Mouse (Mus musculus) MEL (cell line): ENCODE results near the gene Ctdspl. TPM values are rescaled to one million over a fixed set of nuclear protein-coding genes. Genes with fewer than 3 reads are reported as not detected.

Experiments
- DNase-seq: peaks from one replicate; pipeline ENCODE4 v3.0.0; 2011; ENCODE audit warnings: low read depth, low spot score
- H3K27ac ChIP-seq: 2 replicates; pipeline ENCODE4 v1.5.1; 2012; ENCODE audit warnings: low read depth, mild to moderate bottlenecking, control low read depth, low read length, moderate library complexity; ENCODE audit not compliant: control insufficient read depth
- H3K27me3 ChIP-seq, 2 experiments: fragments of 150-350 bp in 1 of 2; sonication (generic) in 1 of 2; 2 replicates each; pipeline ENCODE4 v1.6.1; 2012; ENCODE audit warnings: low read length in 2 of 2, mild to moderate bottlenecking in 2 of 2, improper control_type of control experiment in 1 of 2, moderate library complexity in 1 of 2; ENCODE audit not compliant: insufficient read depth in 2 of 2, control insufficient read depth in 1 of 2
- H3K36me3 ChIP-seq, 2 experiments: 2 replicates each; pipeline ENCODE4 v1.6.1; 2012 to 2014; ENCODE audit warnings: low read length in 2 of 2, improper control_type of control experiment in 1 of 2, inconsistent platforms in 1 of 2, mild to moderate bottlenecking in 1 of 2; ENCODE audit not compliant: insufficient read depth in 2 of 2, control insufficient read depth in 1 of 2
- H3K4me1 ChIP-seq, 2 experiments: fragments of 150-350 bp in 1 of 2; sonication (generic) in 1 of 2; 2 replicates each; pipeline ENCODE4 v1.6.1; 2012; ENCODE audit warnings: low read length in 2 of 2, improper control_type of control experiment in 1 of 2, mild to moderate bottlenecking in 1 of 2; ENCODE audit not compliant: insufficient read depth in 2 of 2, control insufficient read depth in 1 of 2
- H3K4me3 ChIP-seq, 2 experiments: fragments of 150-350 bp in 1 of 2; sonication (generic) in 1 of 2; 2 replicates each; pipeline ENCODE4 v1.5.1; 2012; ENCODE audit warnings: low read depth in 2 of 2, low read length in 2 of 2, mild to moderate bottlenecking in 2 of 2, moderate library complexity in 2 of 2, control low read depth in 1 of 2, improper control_type of control experiment in 1 of 2; ENCODE audit not compliant: control insufficient read depth in 1 of 2, insufficient read depth in 1 of 2
- H3K79me2 ChIP-seq: 2 replicates; pipeline ENCODE4 v1.6.1; 2012; ENCODE audit warnings: mild to moderate bottlenecking, low read length, moderate library complexity; ENCODE audit not compliant: control insufficient read depth, poor library complexity, insufficient read depth
- H3K9ac ChIP-seq: 2 replicates; pipeline ENCODE4 v1.6.1; 2012; ENCODE audit warnings: low read depth, mild to moderate bottlenecking, control low read depth, low read length, moderate library complexity; ENCODE audit not compliant: control insufficient read depth, poor library complexity, severe bottlenecking
- H3K9me3 ChIP-seq: fragments of 150-350 bp; sonication (generic); replicated peaks from 2 replicates; pipeline ENCODE4 v1.6.1; 2012; ENCODE audit warnings: mild to moderate bottlenecking, low read length, improper control_type of control experiment, moderate library complexity; ENCODE audit not compliant: insufficient read depth
- BHLHE40 ChIP-seq: IDR thresholded peaks from 2 replicates; pipeline ENCODE4 v1.6.1; 2012; ENCODE audit warnings: low read depth, mild to moderate bottlenecking, inconsistent platforms, low read length, improper control_type of control experiment, borderline replicate concordance
- CHD2 ChIP-seq: IDR thresholded peaks from 2 replicates; pipeline ENCODE4 v1.6.1; 2011; ENCODE audit warnings: low read length, improper control_type of control experiment
- CTCF ChIP-seq, 3 experiments: IDR thresholded peaks in 2 of 3; conservative IDR thresholded peaks in 1 of 3; 2 replicates each; pipeline ENCODE4 v1.5.1; 2011 to 2012; ENCODE audit warnings: low read length in 3 of 3, low read depth in 2 of 3, mild to moderate bottlenecking in 2 of 3, improper control_type of control experiment in 1 of 3, inconsistent platforms in 1 of 3, mixed read lengths in 1 of 3, moderate library complexity in 1 of 3; ENCODE audit not compliant: control insufficient read depth in 1 of 3, insufficient read depth in 1 of 3, poor library complexity in 1 of 3, severe bottlenecking in 1 of 3
- E2F4 ChIP-seq: IDR thresholded peaks from 2 replicates; pipeline ENCODE4 v1.6.1; 2011; ENCODE audit warnings: low read depth, low read length, improper control_type of control experiment, borderline replicate concordance
- ELF1 ChIP-seq: IDR thresholded peaks from 2 replicates; pipeline ENCODE4 v1.6.1; 2014; ENCODE audit warnings: low read depth, mild to moderate bottlenecking, inconsistent platforms, low read length, improper control_type of control experiment, moderate library complexity
- EP300 ChIP-seq, 2 experiments: IDR thresholded peaks; 2 replicates each; pipeline ENCODE4 v1.6.1; 2011; ENCODE audit warnings: improper control_type of control experiment in 2 of 2, low read length in 2 of 2, low read depth in 1 of 2, mild to moderate bottlenecking in 1 of 2
- ETS1 ChIP-seq: IDR thresholded peaks from 2 replicates; pipeline ENCODE4 v1.6.1; 2012; ENCODE audit warnings: low read depth, mild to moderate bottlenecking, inconsistent platforms, low read length, improper control_type of control experiment, moderate library complexity
- GABPA ChIP-seq: IDR thresholded peaks from 2 replicates; pipeline ENCODE4 v1.6.1; 2012; ENCODE audit warnings: low read depth, mild to moderate bottlenecking, inconsistent platforms, low read length, improper control_type of control experiment, moderate library complexity
- GATA1 ChIP-seq: IDR thresholded peaks from 2 replicates; pipeline ENCODE4 v1.6.1; 2011; ENCODE audit warnings: low read depth, low read length, improper control_type of control experiment
- JUND ChIP-seq: IDR thresholded peaks from 2 replicates; pipeline ENCODE4 v1.6.1; 2011; ENCODE audit warnings: low read depth, mild to moderate bottlenecking, improper control_type of control experiment, low read length
- MAFK ChIP-seq: IDR thresholded peaks from 2 replicates; pipeline ENCODE4 v1.6.1; 2011; ENCODE audit warnings: low read depth, mild to moderate bottlenecking, low read length, improper control_type of control experiment, borderline replicate concordance
- MAX ChIP-seq: IDR thresholded peaks from 2 replicates; pipeline ENCODE4 v1.6.1; 2011; ENCODE audit warnings: low read length, improper control_type of control experiment
- MYB ChIP-seq: IDR thresholded peaks from 2 replicates; pipeline ENCODE4 v1.6.1; 2011; ENCODE audit warnings: mild to moderate bottlenecking, low read depth, low read length, improper control_type of control experiment
- MYC ChIP-seq: IDR thresholded peaks from 2 replicates; pipeline ENCODE4 v1.6.1; 2011; ENCODE audit warnings: low read depth, mild to moderate bottlenecking, low read length, improper control_type of control experiment, moderate library complexity
- NRF1 ChIP-seq: IDR thresholded peaks from 2 replicates; pipeline ENCODE4 v1.6.1; 2014; ENCODE audit warnings: low read depth, mild to moderate bottlenecking, inconsistent platforms, low read length, improper control_type of control experiment, moderate library complexity; ENCODE audit not compliant: poor library complexity, insufficient read depth, severe bottlenecking
- POLR2AphosphoS2 ChIP-seq: IDR thresholded peaks from 2 replicates; pipeline ENCODE4 v1.6.1; 2011; ENCODE audit warnings: low read length, improper control_type of control experiment
- RAD21 ChIP-seq: IDR thresholded peaks from 2 replicates; pipeline ENCODE4 v1.6.1; 2011; ENCODE audit warnings: mild to moderate bottlenecking, low read depth, low read length, improper control_type of control experiment
- RCOR1 ChIP-seq: IDR thresholded peaks from 2 replicates; pipeline ENCODE4 v1.6.1; 2012; ENCODE audit warnings: low read depth, mild to moderate bottlenecking, inconsistent platforms, low read length, improper control_type of control experiment
- SMC3 ChIP-seq: IDR thresholded peaks from 2 replicates; pipeline ENCODE4 v1.6.1; 2011; ENCODE audit warnings: low read depth, low read length, improper control_type of control experiment
- TAL1 ChIP-seq: IDR thresholded peaks from 2 replicates; pipeline ENCODE4 v1.6.1; 2012; ENCODE audit warnings: mild to moderate bottlenecking, inconsistent platforms, low read length, moderate library complexity, mixed read lengths
- TBP ChIP-seq: IDR thresholded peaks from 2 replicates; pipeline ENCODE4 v1.8.0; 2011; ENCODE audit warnings: low read depth, low read length, improper control_type of control experiment
- TCF12 ChIP-seq: IDR thresholded peaks from 2 replicates; pipeline ENCODE4 v1.6.1; 2014; ENCODE audit warnings: low read depth, mild to moderate bottlenecking, inconsistent platforms, low read length, improper control_type of control experiment, moderate library complexity
- UBTF ChIP-seq: IDR thresholded peaks from 2 replicates; pipeline ENCODE4 v1.6.1; 2012; ENCODE audit warnings: low read depth, mild to moderate bottlenecking, inconsistent platforms, low read length, improper control_type of control experiment, moderate library complexity, borderline replicate concordance; ENCODE audit not compliant: insufficient read depth
- USF1 ChIP-seq: IDR thresholded peaks from 2 replicates; pipeline ENCODE4 v1.6.1; 2014; ENCODE audit warnings: low read depth, mild to moderate bottlenecking, inconsistent platforms, low read length, improper control_type of control experiment, moderate library complexity
- USF2 ChIP-seq, 2 experiments: IDR thresholded peaks; 2 replicates each; pipeline ENCODE4 v1.6.1; 2011 to 2012; ENCODE audit warnings: improper control_type of control experiment in 2 of 2, low read length in 2 of 2, borderline replicate concordance in 1 of 2, inconsistent platforms in 1 of 2, low read depth in 1 of 2, mild to moderate bottlenecking in 1 of 2; ENCODE audit not compliant: insufficient read depth in 1 of 2
- ZC3H11A ChIP-seq: IDR thresholded peaks from 2 replicates; pipeline ENCODE4 v1.6.1; 2012; ENCODE audit warnings: low read depth, mild to moderate bottlenecking, inconsistent platforms, low read length, improper control_type of control experiment
- polyA plus RNA-seq, 2 experiments: library from polyadenylated mRNA; stranded (reverse) in 1 of 2; unstranded in 1 of 2; fragments of >175 nt in 1 of 2; fragments of >200 nt in 1 of 2; gene quantifications; 2 replicates each; pipeline versions ENCODE4 v1.2.1 to v1.2.4; 2012; ENCODE audit warnings: low replicate concordance in 2 of 2, low read depth in 1 of 2; ENCODE audit not compliant: insufficient read length in 2 of 2, insufficient read depth in 1 of 2, missing spikeins in 1 of 2
- total RNA-seq: library from RNA; depleted of rRNA; stranded (reverse); fragments of 300-350 nt; gene quantifications from 2 replicates; pipeline ENCODE4 v1.2.3, GENCODE M21; 2012

Gene Ctdspl
- total and polyA plus RNA-seq, 3 experiments: 15.3 to 20.7 TPM; not detected in 1

GRCm38 (mm10) chr9:118973566-118973965 is 47.3 kb downstream of the Ctdspl start:
- no peaks in the 10 kb centered on the region for H3K79me2 ChIP-seq
- no peak overlapping the region for H3K4me3 ChIP-seq
- no peak overlapping the region for H3K9ac ChIP-seq
- no peak overlapping the region for H3K27ac ChIP-seq
- peak; percentile 24 for DNase-seq
- peaks cover 0 to 5% of the 10 kb centered on the region in 2 experiments; a peak in 2 of 4 replicates for H3K36me3 ChIP-seq
- H3K27me3 ChIP-seq: no peaks in the 10 kb centered on the region
- H3K9me3 ChIP-seq: no peaks in the 10 kb centered on the region
- H3K4me1 ChIP-seq: peaks cover 2 to 12% of the 10 kb centered on the region in 2 experiments; a peak in 2 of 4 replicates
- TF ChIP-seq JUND (no peak), E2F4 (no peak), MAX (no peak), BHLHE40 (no peak), RCOR1 (no peak), POLR2AphosphoS2 (no peak), ZC3H11A (no peak), ELF1 (no peak), USF1 (no peak), MYB (no peak), UBTF (no peak), CHD2 (no peak), SMC3 (no peak), TAL1 (no peak), GABPA (no peak), TBP (no peak), RAD21 (no peak), USF2 (IDR thresholded peaks at IDR 0.05; ENCODE audit: borderline replicate concordance in 1 of 2, insufficient read depth in 1 of 2, low read depth in 1 of 2, low read length in 2 of 2) (no peak), NRF1 (no peak), MYC (no peak)

GRCm38 (mm10) chr9:118974148-118974547 is 47.9 kb downstream of the Ctdspl start:
- no peak overlapping the region for H3K4me3 ChIP-seq
- no peak overlapping the region for H3K27ac ChIP-seq
- H3K27me3 ChIP-seq: no peaks in the 10 kb centered on the region
- TF ChIP-seq ETS1 (peak; percentile 54; the same call in 1 of the 2 replicates), MAFK (no peak), EP300 (IDR thresholded peaks at IDR 0.05; ENCODE audit: low read depth in 1 of 2, low read length in 2 of 2) (peak; percentile 65 to 68), CTCF (IDR thresholded peaks at IDR 0.05 in 2 of 3, conservative IDR thresholded peaks at IDR 0.05 in 1 of 3; ENCODE audit: control insufficient read depth in 1 of 3, insufficient read depth in 1 of 3, low read depth in 2 of 3, low read length in 3 of 3, poor library complexity in 1 of 3, severe bottlenecking in 1 of 3) (no peak), RCOR1 (peak; percentile 80), TCF12 (peak; percentile 77), GATA1 (peak; percentile 82), TAL1 (peak; percentile 61)
- peak; percentile 78 for DNase-seq
- H3K9me3 ChIP-seq: no peaks in the 10 kb centered on the region
- H3K36me3 ChIP-seq: peaks cover 0 to 5% of the 10 kb centered on the region in 2 experiments; a peak in 2 of 4 replicates
- peaks cover 2 to 12% of the 10 kb centered on the region in 2 experiments; a peak in 2 of 4 replicates for H3K4me1 ChIP-seq
- H3K9ac ChIP-seq: no peak overlapping the region
- H3K79me2 ChIP-seq: no peaks in the 10 kb centered on the region
